Mouse (Mus musculus) hindbrain, postnatal 0 days (tissue): ENCODE measurements at regions not wholly inside any gene's neighbourhood (a gene's known extent, or its start where the extent isn't known, plus 50 kb on each side); places are given as distances from the start of the nearest gene placed in this dataset.

Experiments used
- ATAC-seq: fragments of 200-750 bp; cut with Nextera tagmentation; 2 replicates; pipeline ENCODE4 v1.8.0; 2017; ENCODE audit warnings: mild to moderate bottlenecking, moderate TSS enrichment, moderate library complexity
- DNase-seq: peaks from one replicate; pipeline ENCODE4 v3.0.0-alpha.2; 2015; ENCODE audit warnings: low spot score
- H3K27ac ChIP-seq: fragments of 300-500 bp; sonication (generic); 2 replicates; pipeline ENCODE4 v1.5.1; 2014; ENCODE audit warnings: mild to moderate bottlenecking
- H3K27me3 ChIP-seq: fragments of 300-500 bp; sonication (generic); 2 replicates; pipeline ENCODE4 v1.6.1; 2014; ENCODE audit warnings: low read length, mixed read lengths; ENCODE audit not compliant: insufficient read depth
- H3K36me3 ChIP-seq: fragments of 300-500 bp; sonication (generic); 2 replicates; pipeline ENCODE4 v1.6.1; 2014; ENCODE audit warnings: low read length, mixed read lengths; ENCODE audit not compliant: insufficient read depth
- H3K4me1 ChIP-seq: fragments of 300-500 bp; sonication (generic); 2 replicates; pipeline ENCODE4 v1.6.1; 2014; ENCODE audit warnings: antibody characterized with exemption, low read length, mixed read lengths; ENCODE audit not compliant: insufficient read depth
- H3K4me2 ChIP-seq: fragments of 300-500 bp; sonication (generic); 2 replicates; pipeline ENCODE4 v1.6.1; 2014; ENCODE audit warnings: low read depth, mild to moderate bottlenecking, low read length, moderate library complexity, mixed read lengths
- H3K4me3 ChIP-seq: fragments of 300-500 bp; sonication (generic); 2 replicates; pipeline ENCODE4 v1.5.1; 2014; ENCODE audit warnings: low read length
- H3K9ac ChIP-seq: fragments of 300-500 bp; sonication (generic); replicated peaks from 2 replicates; pipeline ENCODE4 v1.6.1; 2014; ENCODE audit warnings: mild to moderate bottlenecking, low read length, moderate library complexity, mixed read lengths
- H3K9me3 ChIP-seq: fragments of 300-500 bp; sonication (generic); 2 replicates; pipeline ENCODE4 v1.6.1; 2016; ENCODE audit warnings: low read length, mixed read lengths
- CTCF ChIP-seq: IDR thresholded peaks from 2 replicates; pipeline ENCODE4 v1.5.1; 2016; ENCODE audit warnings: antibody characterized with exemption, control low read depth, low read depth
- WGBS: fragments of 180-500 bp; shearing (Covaris S2); extraction: QIAGEN DNeasy Blood & Tissue Kit; methylation state at CpG from one replicate; pipeline ENCODE4 v1.1.7; 2014; 5-methylcytosine and 5-hydroxymethylcytosine counted together

- no peak for DNase-seq
- Histone ChIP-seq H3K4me1 (no peaks in the 10 kb centered on the region), H3K4me3 (no peak overlapping the region), H3K9me3 (no peaks in the 10 kb centered on the region), H3K9ac (no peak overlapping the region), H3K27ac (no peak overlapping the region), H3K27me3 (no peaks in the 10 kb centered on the region), H3K36me3 (no peaks in the 10 kb centered on the region), H3K4me2 (no peak overlapping the region)
- WGBS: 72% methylated on average over 2 of the region's 2 CpGs
- ATAC-seq: no peak
- TF ChIP-seq CTCF: no peak
These were observed 174.7 kb downstream of the En1 start for GRCm38 (mm10) chr1:120776906-120777305.

- no peak overlapping the region for H3K4me3 ChIP-seq
- no peaks in the 10 kb centered on the region for H3K36me3 ChIP-seq
- ATAC-seq (no peak), DNase-seq (no peak)
- no peak overlapping the region for H3K9ac ChIP-seq
- H3K4me2 ChIP-seq: no peak overlapping the region
- no peaks in the 10 kb centered on the region for H3K27me3 ChIP-seq
- no peak for TF ChIP-seq CTCF
- WGBS: 62% methylated on average over 2 of the region's 2 CpGs
- no peak overlapping the region for H3K27ac ChIP-seq
- H3K9me3 ChIP-seq: no peaks in the 10 kb centered on the region
- H3K4me1 ChIP-seq: no peaks in the 10 kb centered on the region
These were observed 175.2 kb downstream of the En1 start for GRCm38 (mm10) chr1:120777468-120777867.

GRCm38 (mm10) chr1:120795245-120795644 is 193.0 kb downstream of the En1 start:
- Histone ChIP-seq H3K9me3 (no peaks in the 10 kb centered on the region), H3K27ac (no peak overlapping the region), H3K4me1 (no peaks in the 10 kb centered on the region), H3K27me3 (no peaks in the 10 kb centered on the region), H3K4me2 (no peak overlapping the region), H3K36me3 (no peaks in the 10 kb centered on the region), H3K9ac (no peak overlapping the region), H3K4me3 (no peak overlapping the region)
- 55% methylated on average over 14 of the region's 14 CpGs for WGBS
- DNase-seq (peak; percentile 46), ATAC-seq (peak; percentile 68; the same call in 1 of the 2 replicates)
- peak; percentile 49 for TF ChIP-seq CTCF

- DNase-seq: peak; percentile 39
- Histone ChIP-seq H3K4me3 (no peak overlapping the region), H3K27ac (no peak overlapping the region), H3K4me1 (no peaks in the 10 kb centered on the region), H3K27me3 (no peaks in the 10 kb centered on the region), H3K36me3 (no peaks in the 10 kb centered on the region), H3K4me2 (no peak overlapping the region), H3K9me3 (no peaks in the 10 kb centered on the region), H3K9ac (no peak overlapping the region)
- WGBS: 25% methylated on average over 5 of the region's 5 CpGs
- ATAC-seq: peak; percentile 45
- no peak for TF ChIP-seq CTCF
These were observed 199.2 kb downstream of the En1 start for GRCm38 (mm10) chr1:120801248-120801979.

DNA sequence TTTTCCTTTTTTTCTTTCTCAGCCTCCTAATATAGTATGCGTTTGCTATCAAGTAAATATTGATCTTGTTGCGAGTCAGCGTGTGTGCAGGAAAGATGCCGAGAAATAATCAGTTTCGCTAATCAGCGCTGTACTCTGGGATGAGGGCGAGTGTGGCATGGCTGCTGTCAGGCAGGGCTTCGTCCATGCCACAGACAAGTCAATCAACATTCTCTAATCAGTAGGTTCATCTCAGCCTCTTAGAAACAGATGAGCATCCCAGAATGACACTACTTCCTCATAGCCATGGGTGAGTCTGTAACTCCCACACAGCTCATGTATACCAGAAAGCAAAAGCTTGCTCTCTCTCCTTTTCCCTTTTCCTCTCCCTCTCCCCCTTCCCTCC is 199.8 kb downstream of the En1 start:
- no peak for ATAC-seq
- Histone ChIP-seq H3K4me2 (no peak overlapping the region), H3K4me3 (no peak overlapping the region), H3K27ac (no peak overlapping the region), H3K27me3 (no peaks in the 10 kb centered on the region), H3K4me1 (no peaks in the 10 kb centered on the region), H3K36me3 (no peaks in the 10 kb centered on the region), H3K9me3 (no peaks in the 10 kb centered on the region), H3K9ac (no peak overlapping the region)
- TF ChIP-seq CTCF: no peak
- no peak for DNase-seq
- WGBS: 60% methylated on average over 8 of the region's 8 CpGs

DNA sequence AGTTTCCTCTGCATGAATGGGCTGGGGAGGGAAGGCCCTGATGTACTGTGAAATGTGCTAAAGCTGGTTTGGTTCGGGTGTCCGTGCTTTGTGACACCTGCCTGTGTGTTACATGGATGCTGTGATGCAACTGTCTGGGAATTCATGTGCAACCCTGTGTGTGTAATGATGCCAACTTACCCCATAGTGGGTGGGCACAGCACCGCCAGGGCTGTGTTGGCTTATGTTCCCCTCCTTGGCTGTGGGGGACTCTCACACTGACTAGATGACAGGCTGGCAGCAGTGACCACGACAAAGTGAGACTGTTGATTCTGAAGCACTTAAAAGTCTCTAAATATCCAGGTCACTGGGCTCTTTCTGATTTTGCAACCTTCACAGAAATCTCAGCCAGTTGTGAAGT is 212.2 kb downstream of the En1 start:
- Histone ChIP-seq H3K4me2 (no peak overlapping the region), H3K27me3 (no peaks in the 10 kb centered on the region), H3K36me3 (no peaks in the 10 kb centered on the region), H3K4me3 (no peak overlapping the region), H3K4me1 (no peaks in the 10 kb centered on the region), H3K27ac (no peak overlapping the region), H3K9me3 (no peaks in the 10 kb centered on the region), H3K9ac (no peak overlapping the region)
- peak; percentile 80 for ATAC-seq
- 51% methylated on average over 4 of the region's 4 CpGs for WGBS
- TF ChIP-seq CTCF: peak; percentile 11; the same call in 1 of the 2 replicates
- DNase-seq: peak; percentile 42

- peak; percentile 69 for DNase-seq
- peak; percentile 78 for ATAC-seq
- H3K27ac ChIP-seq: no peak overlapping the region
- no peak overlapping the region for H3K4me2 ChIP-seq
- no peaks in the 10 kb centered on the region for H3K27me3 ChIP-seq
- H3K9me3 ChIP-seq: no peaks in the 10 kb centered on the region
- no peak overlapping the region for H3K4me3 ChIP-seq
- no peak overlapping the region for H3K9ac ChIP-seq
- no peaks in the 10 kb centered on the region for H3K36me3 ChIP-seq
- H3K4me1 ChIP-seq: no peaks in the 10 kb centered on the region
- 0 out of 2 replicates have a peak, but pooled peaks have one; percentile 2 for TF ChIP-seq CTCF
- WGBS: 39% methylated on average over 5 of the region's 5 CpGs
These were observed 214.1 kb downstream of the En1 start for GRCm38 (mm10) chr1:120816237-120816820.
